Mouse (Mus musculus) adrenal gland (tissue): ENCODE measurements around the gene Rhbdd1.

ENCODE experiments used
- intact Hi-C: fragments of 180-260 bp; cut with DNase I; formaldehyde crosslinking; loops from one replicate; pipeline ENCODE4 v1.15.1; 2025

Rhbdd1 gene

GRCm38 (mm10) chr1:82414434-82415045 is 98.3 kb downstream of the Rhbdd1 start:
- intact Hi-C loops = no loop called here

GRCm38 (mm10) chr1:82415641-82416040 is 99.4 kb downstream of the Rhbdd1 start:
- intact Hi-C loops = no loop called here

- intact Hi-C loops = no loop called here
Measured at GRCm38 (mm10) chr1:82427729-82428128, 111.5 kb downstream of the Rhbdd1 start.

GRCm38 (mm10) chr1:82429061-82429460 is 112.8 kb downstream of the Rhbdd1 start:
- intact Hi-C loops = no loop called here

GRCm38 (mm10) chr1:82432919-82433648 is 116.8 kb downstream of the Rhbdd1 start:
- intact Hi-C loops = loop anchor here (5.0 kb wide), 3 partner anchors 111 to 1116 kb away; partner anchors contain the start of gene Irs1

GRCm38 (mm10) chr1:82433649-82434005 is 117.4 kb downstream of the Rhbdd1 start:
- intact Hi-C loops = loop anchor here (5.0 kb wide), 3 partner anchors 111 to 1116 kb away; partner anchors contain the start of gene Irs1

- intact Hi-C loops = no loop called here
Measured at GRCm38 (mm10) chr1:82437273-82437672, 121.0 kb downstream of the Rhbdd1 start.

- intact Hi-C loops = no loop called here
Measured at GRCm38 (mm10) chr1:82440123-82440522, 123.9 kb downstream of the Rhbdd1 start.

GRCm38 (mm10) chr1:82443517-82443916 is 127.3 kb downstream of the Rhbdd1 start:
- intact Hi-C loops = no loop called here

GRCm38 (mm10) chr1:82446049-82446448 is 129.8 kb downstream of the Rhbdd1 start:
- intact Hi-C loops = no loop called here

- intact Hi-C loops = no loop called here
Measured at GRCm38 (mm10) chr1:82449851-82450250, 133.6 kb downstream of the Rhbdd1 start.

- intact Hi-C loops = no loop called here
Measured at GRCm38 (mm10) chr1:82451927-82452651, 135.8 kb downstream of the Rhbdd1 start.

GRCm38 (mm10) chr1:82454031-82454430 is 137.8 kb downstream of the Rhbdd1 start:
- intact Hi-C loops = no loop called here

- intact Hi-C loops = no loop called here
Measured at GRCm38 (mm10) chr1:82459350-82459749, 143.1 kb downstream of the Rhbdd1 start.

GRCm38 (mm10) chr1:82459926-82460325 is 143.7 kb downstream of the Rhbdd1 start:
- intact Hi-C loops = no loop called here

GRCm38 (mm10) chr1:82461041-82461440 is 144.8 kb downstream of the Rhbdd1 start:
- intact Hi-C loops = no loop called here

- intact Hi-C loops = no loop called here
Measured at GRCm38 (mm10) chr1:82465321-82465853, 149.1 kb downstream of the Rhbdd1 start.

- intact Hi-C loops = no loop called here
Measured at GRCm38 (mm10) chr1:82468872-82469271, 152.6 kb downstream of the Rhbdd1 start.

- intact Hi-C loops = no loop called here
Measured at GRCm38 (mm10) chr1:82470516-82471225, 154.4 kb downstream of the Rhbdd1 start.

GRCm38 (mm10) chr1:82473467-82473866 is 157.2 kb downstream of the Rhbdd1 start:
- intact Hi-C loops = no loop called here

GRCm38 (mm10) chr1:82474461-82474961 is 158.3 kb downstream of the Rhbdd1 start:
- intact Hi-C loops = no loop called here
